Mouse (Mus musculus): ENCODE measurements around the gene Olfr1177-ps.

Gene Olfr1177-ps

GRCm38 (mm10) chr2:88346392-88346791 is at the start of gene Olfr1177-ps:
Gene Olfr1177-ps, minus strand, starts transcription at chr2:88346492.
- DNase-seq (ENCODE audit: low spot score): no peak

- no peak for DNase-seq (ENCODE audit: low spot score)
Measured at GRCm38 (mm10) chr2:88386762-88387161, 40.5 kb upstream of the Olfr1177-ps start, which contains the start of gene Olfr1178. Gene Olfr1178, plus strand, starts transcription at chr2:88387062.

- DNase-seq (ENCODE audit: low spot score): peak; percentile 18
Measured at GRCm38 (mm10) chr2:88356304-88356703, 10.0 kb upstream of the Olfr1177-ps start.

- DNase-seq (ENCODE audit: low spot score): no peak
Measured at GRCm38 (mm10) chr2:88336421-88336820, 9.9 kb downstream of the Olfr1177-ps start, which contains the start of gene Olfr1176. Gene Olfr1176, plus strand, starts transcription at chr2:88336721.

- no peak for DNase-seq (ENCODE audit: low spot score)
Measured at GRCm38 (mm10) chr2:88327115-88327514, 19.2 kb downstream of the Olfr1177-ps start, which contains the start of gene Olfr1175-ps. Gene Olfr1175-ps, minus strand, starts transcription at chr2:88327215.

GRCm38 (mm10) chr2:88315035-88315434 is 31.3 kb downstream of the Olfr1177-ps start, which contains the start of gene Olfr1174-ps:
Gene Olfr1174-ps, minus strand, starts transcription at chr2:88315135.
- no peak for DNase-seq (ENCODE audit: low spot score)
